Mouse (Mus musculus) cerebellum, postnatal 25 days (tissue): Measurements from ENCODE around the gene H2al1c.
A peak's percentile ranks its signal among the peaks of the same experiment; 100 is the strongest.
"Not testable (repeated sequence)": the region's sequence is repeated elsewhere in the genome, so short reads cannot be mapped to it uniquely, and the experiment has no call there.

ENCODE experiments used
- DNase-seq, 2 experiments: peaks; one replicate each; pipeline ENCODE4 v3.0.0; 2021; ENCODE audit warnings: mixed read lengths in 2 of 2

H2al1c gene

DNA sequence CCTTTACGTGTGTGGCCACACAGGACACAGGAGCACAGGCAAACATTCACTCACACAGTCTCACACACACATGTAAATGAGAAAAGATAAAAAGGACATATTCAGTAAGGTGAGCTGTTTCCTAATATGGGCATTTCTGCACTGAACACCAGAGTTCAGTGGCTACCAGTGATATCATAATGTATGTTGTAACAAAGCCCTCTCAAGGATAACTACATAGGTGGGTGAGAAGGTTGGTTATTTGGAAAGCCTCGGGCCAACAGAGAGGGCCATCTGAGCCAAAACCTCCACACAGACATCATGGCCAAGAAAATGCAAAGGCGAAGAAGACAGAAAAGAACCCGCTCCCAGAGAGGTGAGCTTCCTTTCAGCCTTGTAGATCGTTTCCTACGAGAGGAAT is at the start of gene H2al1c:
Gene H2al1c (plus strand): TSS at position 301 of the 400 bp plus-strand sequence.
- DNase-seq, result not testable (repeated sequence)

DNA sequence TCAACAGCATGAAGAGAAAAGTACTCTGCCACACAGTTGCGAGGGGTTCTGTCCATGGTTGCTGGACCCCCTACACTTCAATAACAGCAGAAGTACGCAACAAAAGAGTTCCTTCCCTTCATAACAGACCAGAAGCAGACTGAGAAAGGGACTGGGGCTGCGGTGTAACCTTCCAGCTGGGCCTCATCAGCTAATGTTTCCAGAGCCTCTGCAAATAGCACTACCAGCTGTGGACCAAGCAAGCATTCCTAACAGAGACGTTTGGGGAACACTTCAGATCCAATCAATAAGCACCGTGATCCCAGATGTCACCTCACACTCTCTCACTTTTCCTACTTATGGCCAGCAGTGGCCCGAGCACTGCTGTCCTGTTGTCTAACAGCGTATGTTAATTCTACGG is 40.5 kb upstream of the H2al1c start:
- no peak for DNase-seq

DNA sequence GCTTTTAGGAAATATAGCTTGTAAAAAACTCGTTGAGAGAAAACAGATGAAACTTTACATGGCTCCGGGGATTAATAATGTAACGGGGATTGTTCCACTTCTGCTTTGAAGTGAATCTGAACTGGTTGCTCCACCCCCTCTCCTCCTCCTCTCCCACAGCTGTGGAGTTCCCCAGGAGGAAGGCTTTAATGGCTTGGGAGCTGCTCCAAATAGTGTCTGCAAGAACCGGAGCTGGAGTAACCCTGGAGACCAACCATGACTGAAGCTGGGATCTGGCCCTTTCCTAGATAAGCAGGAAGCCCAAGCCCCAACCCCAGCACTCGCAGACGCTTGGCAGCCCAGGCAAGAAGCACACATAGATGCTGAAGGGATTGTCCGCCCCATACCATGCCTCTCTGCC is 37.7 kb upstream of the H2al1c start:
- DNase-seq, result no peak

DNA sequence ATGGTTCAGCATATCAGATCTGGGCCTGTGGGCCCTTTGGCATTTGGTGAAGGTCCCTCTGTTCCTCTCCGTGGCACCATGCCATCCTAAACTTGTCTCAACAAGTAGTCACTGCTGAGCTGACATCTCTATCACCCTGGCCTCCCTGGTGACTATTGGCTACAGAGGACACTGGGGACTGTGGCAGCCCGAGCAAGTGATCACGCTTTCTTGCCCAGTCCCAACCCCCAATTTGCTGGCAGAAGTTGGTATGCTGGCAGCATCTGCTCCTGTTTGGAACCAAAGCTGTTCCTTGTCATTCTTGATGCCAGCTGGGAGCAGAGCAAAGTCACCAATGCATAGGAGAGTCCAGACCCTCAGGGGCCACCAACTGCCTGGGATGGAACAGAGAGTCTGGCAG is 36.4 kb upstream of the H2al1c start:
- DNase-seq, result peak; percentile 19

DNA sequence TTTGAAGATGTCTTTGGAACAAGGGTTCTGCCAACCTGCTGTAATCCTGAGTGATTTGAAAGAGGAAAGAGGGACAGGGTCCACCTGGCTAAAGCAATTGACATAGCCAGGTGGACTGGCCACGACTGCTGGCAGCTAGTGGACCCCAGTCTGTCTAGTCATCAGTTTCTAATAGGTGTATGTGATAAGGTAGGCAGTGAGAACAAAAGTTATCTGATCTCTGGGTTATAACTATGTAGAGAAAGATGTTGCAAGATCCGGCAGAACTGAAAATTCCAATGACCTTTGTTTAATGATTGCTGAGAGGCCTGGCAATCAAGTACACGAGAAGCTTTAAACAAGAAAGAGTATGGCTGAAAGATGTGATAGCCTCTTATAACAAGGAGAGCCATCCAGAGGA is 32.3 kb upstream of the H2al1c start:
- DNase-seq, result no peak

GRCm38 (mm10) chrX:11277083-11277482 is 28.4 kb upstream of the H2al1c start:
- DNase-seq, result no peak

DNA sequence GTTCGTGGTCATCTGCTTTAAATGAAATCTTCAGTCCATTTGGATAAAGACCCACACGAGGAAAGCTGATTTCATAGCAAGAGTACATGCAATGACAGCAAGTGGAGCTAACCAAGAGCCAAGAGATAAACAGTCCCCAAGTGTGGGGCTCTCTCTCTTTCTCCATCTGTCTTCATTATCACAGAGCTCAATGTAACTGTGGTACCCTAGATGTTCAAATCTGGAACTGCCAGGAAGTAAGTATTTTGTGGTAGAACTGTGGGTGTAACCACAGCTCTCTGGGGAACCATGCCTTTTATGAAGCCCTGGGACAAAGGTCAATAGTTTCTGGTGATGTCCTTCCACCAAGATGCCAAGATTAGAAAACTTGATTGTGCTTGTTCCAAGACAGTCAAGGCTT is 24.7 kb upstream of the H2al1c start:
- DNase-seq, result no peak

GRCm38 (mm10) chrX:11288306-11288882 is 17.1 kb upstream of the H2al1c start:
- no peak for DNase-seq

DNA sequence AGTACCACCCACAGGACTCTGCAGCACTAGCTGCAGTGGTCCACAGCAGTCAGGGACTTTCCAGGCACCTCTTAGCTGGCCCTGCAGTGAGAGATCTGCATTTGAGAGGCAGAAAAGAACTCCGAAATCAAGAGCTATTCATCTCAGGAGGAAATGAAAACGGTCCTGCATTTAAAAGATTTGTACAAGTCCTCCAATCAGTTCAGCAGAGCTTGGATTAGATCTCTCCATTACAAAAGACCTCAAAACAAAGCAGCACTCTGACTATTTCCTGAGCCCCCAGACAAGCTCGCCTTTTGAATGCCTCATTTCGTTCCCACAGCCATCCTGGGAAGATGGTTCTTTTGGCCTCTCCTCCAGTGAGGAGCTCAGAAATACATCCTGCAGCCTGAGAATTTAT is 16.2 kb upstream of the H2al1c start:
- DNase-seq, result no peak

DNA sequence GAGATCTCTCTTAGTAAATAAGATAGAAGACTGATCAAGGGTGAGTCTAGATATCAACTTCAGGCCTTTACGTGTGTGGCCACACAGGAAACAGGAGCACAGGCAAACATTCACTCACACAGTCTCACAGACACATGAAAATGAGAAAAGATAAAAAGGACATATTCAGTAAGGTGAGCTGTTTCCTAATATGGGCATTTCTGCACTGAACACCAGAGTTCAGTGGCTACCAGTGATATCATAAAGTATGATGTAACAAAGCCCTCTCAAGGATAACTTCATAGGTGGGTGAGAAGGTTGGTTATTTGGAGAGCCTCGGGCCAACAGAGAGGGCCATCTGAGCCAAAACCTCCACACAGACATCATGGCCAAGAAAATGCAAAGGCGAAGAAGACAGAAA is 6.5 kb upstream of the H2al1c start, which contains the start of gene H2al1a:
Gene H2al1a (plus strand): TSS at position 301 of the 400 bp plus-strand sequence.
- DNase-seq, result not testable (repeated sequence)

DNA sequence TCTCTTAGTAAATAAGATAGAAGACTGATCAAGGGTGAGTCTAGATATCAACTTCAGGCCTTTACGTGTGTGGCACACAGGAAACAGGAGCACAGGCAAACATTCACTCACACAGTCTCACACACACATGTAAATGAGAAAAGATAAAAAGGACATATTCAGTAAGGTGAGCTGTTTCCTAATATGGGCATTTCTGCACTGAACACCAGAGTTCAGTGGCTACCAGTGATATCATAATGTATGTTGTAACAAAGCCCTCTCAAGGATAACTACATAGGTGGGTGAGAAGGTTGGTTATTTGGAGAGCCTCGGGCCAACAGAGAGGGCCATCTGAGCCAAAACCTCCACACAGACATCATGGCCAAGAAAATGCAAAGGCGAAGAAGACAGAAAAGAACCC is 3.3 kb upstream of the H2al1c start, which contains the start of gene H2al1b:
Gene H2al1b (plus strand): TSS at position 301 of the 400 bp plus-strand sequence.
- not testable (repeated sequence) for DNase-seq

DNA sequence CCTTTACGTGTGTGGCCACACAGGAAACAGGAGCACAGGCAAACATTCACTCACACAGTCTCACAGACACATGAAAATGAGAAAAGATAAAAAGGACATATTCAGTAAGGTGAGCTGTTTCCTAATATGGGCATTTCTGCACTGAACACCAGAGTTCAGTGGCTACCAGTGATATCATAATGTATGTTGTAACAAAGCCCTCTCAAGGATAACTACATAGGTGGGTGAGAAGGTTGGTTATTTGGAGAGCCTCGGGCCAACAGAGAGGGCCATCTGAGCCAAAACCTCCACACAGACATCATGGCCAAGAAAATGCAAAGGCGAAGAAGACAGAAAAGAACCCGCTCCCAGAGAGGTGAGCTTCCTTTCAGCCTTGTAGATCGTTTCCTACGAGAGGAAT is 3.1 kb downstream of the H2al1c start, which contains the start of gene H2al1d:
Gene H2al1d (plus strand): TSS at position 301 of the 400 bp plus-strand sequence.
- DNase-seq, result not testable (repeated sequence)

DNA sequence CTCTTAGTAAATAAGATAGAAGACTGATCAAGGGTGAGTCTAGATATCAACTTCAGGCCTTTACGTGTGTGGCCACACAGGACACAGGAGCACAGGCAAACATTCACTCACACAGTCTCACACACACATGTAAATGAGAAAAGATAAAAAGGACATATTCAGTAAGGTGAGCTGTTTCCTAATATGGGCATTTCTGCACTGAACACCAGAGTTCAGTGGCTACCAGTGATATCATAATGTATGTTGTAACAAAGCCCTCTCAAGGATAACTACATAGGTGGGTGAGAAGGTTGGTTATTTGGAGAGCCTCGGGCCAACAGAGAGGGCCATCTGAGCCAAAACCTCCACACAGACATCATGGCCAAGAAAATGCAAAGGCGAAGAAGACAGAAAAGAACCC is 6.2 kb downstream of the H2al1c start, which contains the start of gene H2al1e:
Gene H2al1e (plus strand): TSS at position 301 of the 400 bp plus-strand sequence.
- not testable (repeated sequence) for DNase-seq

GRCm38 (mm10) chrX:11314858-11315257 is 9.4 kb downstream of the H2al1c start, which contains the start of gene H2al1f:
Gene H2al1f (plus strand): TSS chrX:11315158.
- not testable (repeated sequence) for DNase-seq

DNA sequence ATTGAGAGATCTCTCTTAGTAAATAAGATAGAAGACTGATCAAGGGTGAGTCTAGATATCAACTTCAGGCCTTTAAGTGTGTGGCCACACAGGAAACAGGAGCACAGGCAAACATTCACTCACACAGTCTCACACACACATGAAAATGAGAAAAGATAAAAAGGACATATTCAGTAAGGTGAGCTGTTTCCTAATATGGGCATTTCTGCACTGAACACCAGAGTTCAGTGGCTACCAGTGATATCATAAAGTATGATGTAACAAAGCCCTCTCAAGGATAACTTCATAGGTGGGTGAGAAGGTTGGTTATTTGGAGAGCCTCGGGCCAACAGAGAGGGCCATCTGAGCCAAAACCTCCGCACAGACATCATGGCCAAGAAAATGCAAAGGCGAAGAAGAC is 12.5 kb downstream of the H2al1c start, which contains the start of gene H2al1g:
Gene H2al1g (plus strand): TSS at position 301 of the 400 bp plus-strand sequence.
- not testable (repeated sequence) for DNase-seq

GRCm38 (mm10) chrX:11321192-11321591 is 15.7 kb downstream of the H2al1c start, which contains the start of gene H2al1h:
Gene H2al1h (plus strand): TSS chrX:11321492.
- DNase-seq, result not testable (repeated sequence)

- not testable (repeated sequence) for DNase-seq
Measured at GRCm38 (mm10) chrX:11324359-11324758, 18.9 kb downstream of the H2al1c start, which contains the start of gene H2al1i. Gene H2al1i (plus strand): TSS chrX:11324659.

- DNase-seq, result not testable (repeated sequence)
Measured at GRCm38 (mm10) chrX:11327522-11327921, 22.1 kb downstream of the H2al1c start, which contains the start of gene H2al1j. Gene H2al1j (plus strand): TSS chrX:11327822.

DNA sequence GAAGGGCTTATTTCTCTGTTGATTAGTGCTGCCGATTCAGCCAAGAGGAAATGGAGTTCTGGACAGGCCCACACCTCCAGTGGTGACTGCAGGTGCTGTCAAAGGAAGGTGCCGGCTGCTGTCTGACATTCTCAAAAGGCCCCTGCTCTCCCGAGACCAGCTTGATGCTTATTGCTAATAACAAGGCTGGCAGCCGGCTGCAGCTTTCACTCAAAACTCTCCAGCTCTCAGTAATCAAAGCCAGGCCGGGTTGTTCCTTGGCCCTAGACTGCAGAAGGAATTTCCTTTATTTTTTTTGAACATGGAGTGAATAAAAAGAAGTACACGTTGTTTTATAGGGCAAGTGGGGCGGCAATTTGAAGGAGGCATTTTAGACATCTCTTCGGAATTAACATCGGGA is 40.3 kb downstream of the H2al1c start:
- peak; percentile 19 to 29 for DNase-seq

- DNase-seq, result peak; percentile 24 to 48
Measured at GRCm38 (mm10) chrX:11346756-11347155, 41.3 kb downstream of the H2al1c start.
